Mouse (Mus musculus): ENCODE results near the gene Slc22a3.

The Slc22a3 gene

DNA sequence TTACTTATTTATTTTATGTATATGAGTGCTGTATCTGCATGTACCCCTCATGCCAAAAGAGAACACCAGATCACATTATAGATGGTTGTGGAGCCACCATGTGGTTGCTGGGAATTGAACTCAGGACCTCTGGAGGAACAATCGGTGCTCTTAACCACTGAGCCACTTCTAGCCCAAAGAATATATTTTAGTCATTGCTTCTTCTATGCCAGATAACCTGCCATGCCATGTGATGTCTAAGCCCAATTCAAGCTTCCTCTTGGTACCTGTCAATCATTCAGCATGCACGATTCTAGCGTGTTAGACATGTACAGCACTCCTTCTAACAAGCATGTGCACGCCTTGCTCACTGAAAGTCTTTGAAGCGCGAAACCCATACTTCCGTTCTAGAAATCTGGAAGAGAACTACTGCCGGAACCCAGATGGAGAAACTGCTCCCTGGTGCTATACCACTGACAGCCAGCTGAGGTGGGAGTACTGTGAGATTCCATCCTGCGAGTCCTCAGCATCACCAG is 111.3 kb downstream of the Slc22a3 start:
- DNase-seq: no peak

GRCm38 (mm10) chr17:12388239-12388638 is 119.3 kb downstream of the Slc22a3 start:
- DNase-seq: no peak

- DNase-seq: no peak
Measured at GRCm38 (mm10) chr17:12387781-12388180, 119.7 kb downstream of the Slc22a3 start.

- no peak for DNase-seq
Measured at GRCm38 (mm10) chr17:12385049-12385794, 122.3 kb downstream of the Slc22a3 start.

- no peak for DNase-seq
Measured at GRCm38 (mm10) chr17:12382531-12382930, 125.0 kb downstream of the Slc22a3 start.

DNA sequence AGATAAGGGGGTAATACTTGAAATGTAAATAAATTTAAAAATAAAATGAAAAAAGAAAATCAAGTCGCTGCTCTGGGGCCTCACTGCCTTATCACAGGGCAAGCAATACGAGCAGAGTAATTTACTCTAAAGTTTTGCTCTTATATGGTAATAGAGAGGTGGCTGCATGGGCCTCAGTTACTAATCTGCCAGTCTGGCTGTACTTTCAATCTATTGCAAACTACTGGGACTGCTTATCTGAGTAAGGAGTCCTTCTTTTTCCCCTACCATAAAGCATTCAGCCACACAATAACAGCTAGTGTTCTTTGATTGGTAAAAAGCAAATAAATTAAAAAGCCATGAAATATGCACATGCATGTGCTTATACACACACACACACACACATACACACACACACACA is 125.9 kb downstream of the Slc22a3 start:
- no peak for DNase-seq

DNA sequence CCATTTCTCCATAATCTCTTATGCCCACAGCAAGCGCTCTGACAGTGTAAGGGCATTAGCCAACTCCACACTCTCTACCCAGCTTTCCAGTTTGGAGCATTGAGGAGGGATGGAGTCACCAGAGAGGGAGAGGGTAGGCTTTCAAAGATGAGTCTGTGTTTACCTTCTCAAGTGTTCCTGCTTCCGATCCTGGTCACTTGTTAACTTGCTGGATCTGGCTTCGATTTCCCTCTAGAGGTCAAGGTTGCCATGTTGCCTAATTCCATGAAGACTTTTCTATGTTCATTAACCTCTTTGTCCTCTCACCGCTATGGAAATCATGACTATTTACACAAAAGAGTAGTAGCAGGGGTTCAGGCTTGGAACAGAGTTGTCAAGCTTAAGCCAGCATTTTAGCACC is 127.2 kb downstream of the Slc22a3 start:
- DNase-seq: no peak

DNA sequence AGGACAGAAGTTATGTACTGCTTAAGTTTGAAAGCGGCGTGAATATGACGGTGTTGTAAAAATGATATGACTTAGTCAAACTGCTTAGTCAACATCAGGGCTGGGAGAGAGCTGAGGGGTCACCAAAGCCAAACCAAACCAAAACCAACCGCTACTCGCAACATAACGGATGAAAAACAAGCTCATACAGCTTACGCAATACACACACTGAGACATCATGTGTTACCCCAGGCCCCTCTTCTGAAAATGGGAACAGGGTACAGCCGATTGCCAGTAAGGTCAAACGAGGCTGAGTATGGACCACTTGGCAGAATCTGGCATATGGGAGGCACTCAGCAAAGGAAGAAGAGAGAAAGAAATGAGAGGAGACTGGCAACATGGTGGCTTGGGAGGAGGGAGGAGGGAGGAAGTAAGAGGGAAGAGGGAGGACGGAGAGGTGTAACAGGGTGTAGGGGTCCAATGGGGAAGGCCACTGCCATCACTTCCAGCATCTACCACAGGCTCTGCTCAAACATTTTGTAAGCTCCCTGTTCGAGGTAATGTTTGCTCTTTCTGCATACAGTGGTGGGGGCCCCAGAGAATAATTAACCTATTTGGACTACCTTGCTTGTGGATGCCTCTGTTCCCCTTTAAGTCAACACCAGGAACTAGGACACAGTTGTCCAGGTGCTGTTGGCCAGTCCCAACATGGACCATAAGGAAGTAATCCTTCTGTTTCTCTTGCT is 129.4 kb downstream of the Slc22a3 start, which contains the start of gene Plg:
TSS of gene Plg (plus strand) at position 628 of the 725 bp plus-strand sequence.
- no peak for DNase-seq

DNA sequence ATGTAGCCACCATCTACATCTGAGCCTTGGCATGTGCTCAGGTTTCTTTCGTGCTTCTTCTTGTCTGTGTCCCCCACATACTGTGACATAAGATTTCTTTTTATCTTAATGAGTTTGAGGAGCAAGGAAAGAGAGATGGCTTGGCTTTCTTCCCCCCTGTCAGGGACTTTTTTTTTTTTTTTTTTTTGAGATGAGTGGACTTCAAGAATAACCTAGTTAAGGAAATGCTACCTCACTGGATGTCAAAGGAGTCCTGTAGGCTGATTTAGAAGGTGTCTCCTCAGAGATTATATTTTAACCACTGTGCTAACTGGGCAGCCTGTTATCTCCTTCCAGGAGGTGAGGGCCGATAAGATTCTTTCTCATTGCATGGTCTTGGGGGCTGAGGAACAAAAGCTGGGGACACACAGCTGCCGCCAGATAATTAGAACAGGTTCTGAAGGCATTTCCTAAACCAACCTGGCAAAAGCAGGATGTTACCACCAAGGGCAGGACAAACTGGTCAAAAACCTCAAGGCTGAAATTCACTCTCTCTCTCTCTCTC is 133.8 kb downstream of the Slc22a3 start:
- no peak for DNase-seq

GRCm38 (mm10) chr17:12372021-12372420 is 135.5 kb downstream of the Slc22a3 start:
- DNase-seq: peak; percentile 52

- peak; percentile 8 for DNase-seq
Measured at GRCm38 (mm10) chr17:12371310-12371925, 136.1 kb downstream of the Slc22a3 start.

- no peak for DNase-seq
Measured at GRCm38 (mm10) chr17:12370289-12370688, 137.2 kb downstream of the Slc22a3 start.

- no peak for DNase-seq
Measured at GRCm38 (mm10) chr17:12369393-12369792, 138.1 kb downstream of the Slc22a3 start.

Measured in cerebellum, adult 11-12 months (tissue).